Comparison of ENCODE assay signal across 21 mouse cellular contexts in the genomic region with DNA sequence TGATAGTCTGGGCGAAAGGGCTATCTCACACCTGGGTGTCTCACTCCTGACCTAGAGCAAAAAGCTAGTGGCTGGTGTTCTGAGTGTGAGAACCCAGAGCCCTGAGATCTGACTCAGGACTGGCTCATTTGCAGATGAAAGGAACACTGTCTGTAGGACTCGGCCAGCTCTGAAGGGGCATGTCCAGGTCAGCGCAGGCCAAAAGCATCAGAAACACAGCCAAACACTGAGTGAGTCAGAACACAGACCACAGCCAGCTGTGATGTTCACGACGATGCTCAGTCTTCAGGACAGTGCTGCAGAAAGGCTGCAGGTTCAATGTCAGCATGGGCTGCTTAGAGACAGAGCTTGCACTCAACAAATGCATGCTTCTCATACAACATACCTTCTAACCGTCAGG. TPM values are rescaled to one million over a fixed set of nuclear protein-coding genes. Genes with fewer than 3 reads are reported as not detected.
A peak's percentile ranks its signal among the peaks of the same experiment; 100 is the strongest.
DNase-seq lines count a peak whose midpoint lies in the region; ATAC-seq and TF ChIP-seq lines count a peak whose summit lies in the region.
"Had no signal": no experiment of that assay in that cellular context is flagged by ENCODE, and none has a peak within 500 bp of the region (broad histone marks: within the 10 kb centered on the region; RNA-seq: fewer than 3 reads in every experiment).

No protein-coding gene starts in this region.

- no peak for TF ChIP-seq POLR2A in thymus, adult 2 months (IDR thresholded peaks at IDR 0.05; ENCODE audit: control insufficient read depth, extremely low read depth, insufficient read depth, low read length, poor library complexity)

- no peak overlapping the region for H3K27ac ChIP-seq in thymus, adult 2 months (ENCODE audit: control insufficient read depth, insufficient read depth, low read length)
- H3K27ac ChIP-seq: embryonic facial prominence, embryonic 12.5 days; forebrain, embryonic 12.5 days; heart, adult 2 months; heart, embryonic 15.5 days; hindbrain, embryonic 13.5 days; hindbrain, postnatal 0 days had no signal

- in situ Hi-C loops in Patski (cut with MboI; ENCODE audit: low pct_unique_long_range_greater_than_20kb): no loop called here

- H3K9me3 ChIP-seq in E14TG2a.4 (ENCODE audit: low read length): peaks cover 3% of the 10 kb centered on the region; the same call in 1 of the 2 replicates
- H3K9me3 ChIP-seq: forebrain, embryonic 12.5 days; heart, embryonic 15.5 days; hindbrain, embryonic 13.5 days had no signal

- ATAC-seq in Patski: peak; percentile 97
- ATAC-seq: CD4-positive, CD25-positive, alpha-beta regulatory T cell, adult 4 months; forebrain, embryonic 16.5 days; hindbrain, postnatal 0 days had no signal

- no peaks in the 10 kb centered on the region for H3K36me3 ChIP-seq in E14TG2a.4 (ENCODE audit: insufficient read depth, low read length)
- no peaks in the 10 kb centered on the region for H3K36me3 ChIP-seq in thymus, adult 2 months (ENCODE audit: control insufficient read depth, insufficient read depth, low read length)
- H3K36me3 ChIP-seq: embryonic facial prominence, embryonic 12.5 days; forebrain, embryonic 12.5 days; heart, embryonic 15.5 days; hindbrain, embryonic 13.5 days had no signal

- POLR2A ChIA-PET in Patski (lab: Charles Lee): no interaction called here

- peak; percentile 75 for DNase-seq in adrenal gland, adult 2 months
- no peak for DNase-seq in adrenal gland, adult 8-10 months
- peak; percentile 65 for DNase-seq in 3134 (ENCODE audit: extremely low read depth, insufficient read length, low spot score)
- DNase-seq in Patski (ENCODE audit: low read depth, low spot score): no peak
- DNase-seq in layer of hippocampus, postnatal 14 days (ENCODE audit: low spot score in 2 of 2): no peak
- no peak for DNase-seq in cerebellum, adult 18-20 months
- DNase-seq in thymus, adult 2 months: no peak
- DNase-seq: cerebellum, adult 9-10 months; cerebellum, postnatal 25 days; gastrocnemius, postnatal 10 days; heart, adult 2 months; heart, postnatal 14 days; kidney, adult 11 months had no signal

- no peaks in the 10 kb centered on the region; the same call in 1 of the 2 replicates for H3K27me3 ChIP-seq in E14TG2a.4 (ENCODE audit: insufficient read depth, low read length)
- no peaks in the 10 kb centered on the region for H3K27me3 ChIP-seq in Patski
- no peaks in the 10 kb centered on the region for H3K27me3 ChIP-seq in thymus, adult 2 months (ENCODE audit: control insufficient read depth, insufficient read depth, low read length)
- H3K27me3 ChIP-seq: embryonic facial prominence, embryonic 12.5 days; forebrain, embryonic 12.5 days; heart, embryonic 15.5 days; hindbrain, embryonic 13.5 days had no signal

- H3K4me3 ChIP-seq in E14TG2a.4 (replicated peaks; ENCODE audit: low read length): 0 out of 2 replicates have a peak overlapping the region, but pooled peaks have one; percentile 3
- no peak overlapping the region for H3K4me3 ChIP-seq in thymus, adult 2 months (ENCODE audit: control insufficient read depth, insufficient read depth, low read length)
- H3K4me3 ChIP-seq: embryonic facial prominence, embryonic 12.5 days; forebrain, embryonic 12.5 days; heart, adult 2 months; heart, embryonic 15.5 days; hindbrain, embryonic 13.5 days had no signal

- WGBS in thymus, adult 2 months: 96% methylated on average over 6 of the region's 6 CpGs

- peaks cover 31% of the 10 kb centered on the region for H3K4me1 ChIP-seq in E14TG2a.4 (replicated peaks; ENCODE audit: low read depth, low read length)
- H3K4me1 ChIP-seq in thymus, adult 2 months (replicated peaks; ENCODE audit: control insufficient read depth, insufficient read depth, low read length): no peaks in the 10 kb centered on the region; the same call in 1 of the 2 replicates
- H3K4me1 ChIP-seq: forebrain, embryonic 12.5 days; hindbrain, embryonic 13.5 days had no signal

- TF ChIP-seq CTCF in E14TG2a.4 (conservative IDR thresholded peaks at IDR 0.05; ENCODE audit: low read length): no peak
- TF ChIP-seq CTCF in Patski (IDR thresholded peaks at IDR 0.05): no peak
- no peak for TF ChIP-seq CTCF in thymus, adult 2 months (IDR thresholded peaks at IDR 0.05; ENCODE audit: borderline replicate concordance, control insufficient read depth, extremely low read depth, insufficient read depth, low read length, poor library complexity)

- CTCF ChIA-PET in Patski (lab: Charles Lee): interaction anchor here (1.3 kb wide), 1 partner anchor 16 kb away, joined by 3 read pairs; no protein-coding TSS in a partner anchor

RNA-seq across cellular contexts. Expression of a gene that starts 3.8 kb away (rescaled TPM):
- 100 to 1,000 TPM; 159 to 177 TPM for total RNA-seq in adrenal gland, adult 2 months (2021)
- 113 and 193 TPM in 2 replicates for polyA plus RNA-seq in adrenal gland, adult 2 months (2012; rRNA removed)
- total RNA-seq in adrenal gland, adult 8-10 months (2022): 100 to 1,000 TPM; 160 to 274 (median 195) TPM
- polyA plus RNA-seq in Patski (2021): 0.51 TPM
- 10 to 100 TPM; 12.3 to 16.0 TPM for total RNA-seq in layer of hippocampus, postnatal 14 days (2021)
- polyA plus RNA-seq in thymus, adult 2 months (2012; rRNA removed): 7.9 and 9.2 TPM in 2 replicates
- polyA plus RNA-seq: CD4-positive, CD25-positive, alpha-beta regulatory T cell, adult 4 months had no signal

RNA-seq across cellular contexts. Expression of a gene that starts 30.5 kb away (rescaled TPM):
- total RNA-seq in adrenal gland, adult 2 months (2021): 100 to 1,000 TPM; 115 to 125 TPM
- polyA plus RNA-seq in adrenal gland, adult 2 months (2012; rRNA removed): 12.0 and 16.3 TPM in 2 replicates
- 100 to 1,000 TPM; 143 to 180 (median 160) TPM for total RNA-seq in adrenal gland, adult 8-10 months (2022)
- 61.0 TPM for polyA plus RNA-seq in Patski (2021)
- 100 to 1,000 TPM; 203 to 213 TPM for total RNA-seq in layer of hippocampus, postnatal 14 days (2021)
- polyA plus RNA-seq in thymus, adult 2 months (2012; rRNA removed): 24.0 and 27.3 TPM in 2 replicates

RNA-seq across cellular contexts. Expression of a gene that starts 40.2 kb away (rescaled TPM):
- 100 to 1,000 TPM; 318 to 321 TPM for total RNA-seq in adrenal gland, adult 2 months (2021)
- polyA plus RNA-seq in adrenal gland, adult 2 months (2012; rRNA removed): 41.6 and 49.5 TPM in 2 replicates
- 100 to 1,000 TPM; 232 to 302 (median 271) TPM for total RNA-seq in adrenal gland, adult 8-10 months (2022)
- 407 TPM for polyA plus RNA-seq in Patski (2021)
- total RNA-seq in layer of hippocampus, postnatal 14 days (2021): 100 to 1,000 TPM; 223 to 246 TPM
- 139 and 148 TPM in 2 replicates for polyA plus RNA-seq in thymus, adult 2 months (2012; rRNA removed)

RNA-seq across cellular contexts. Expression of a gene that starts 40.3 kb away (rescaled TPM):
- total RNA-seq in adrenal gland, adult 2 months (2021): 10 to 100 TPM; 19.1 to 24.9 TPM
- polyA plus RNA-seq in adrenal gland, adult 2 months (2012; rRNA removed): 4.2 and 6.2 TPM in 2 replicates
- 10 to 100 TPM; 25.9 to 29.7 (median 27.9) TPM for total RNA-seq in adrenal gland, adult 8-10 months (2022)
- 13.3 TPM for polyA plus RNA-seq in Patski (2021)
- total RNA-seq in layer of hippocampus, postnatal 14 days (2021): 10 to 100 TPM; 12.9 to 13.5 TPM
- 8.2 and 8.4 TPM in 2 replicates for polyA plus RNA-seq in thymus, adult 2 months (2012; rRNA removed)

Comparison
In these comparisons a context has a peak if more than half of its experiments do, and no peak if none do; other contexts are left out.
1. DNase-seq: peak in adrenal gland, adult 2 months (single experiment) and 3134 (single experiment); none in adrenal gland, adult 8-10 months (single experiment), Patski (single experiment), layer of hippocampus, postnatal 14 days (0 of 2), cerebellum, adult 18-20 months (0 of 2) and thymus, adult 2 months (single experiment).
2. RNA of a gene that starts 3.8 kb away (total RNA-seq): 160 to 274 TPM in adrenal gland, adult 8-10 months and 159 to 177 TPM in adrenal gland, adult 2 months; 12.3 to 16.0 TPM in layer of hippocampus, postnatal 14 days; every median in the first group is over 4 times any median in the second.